Mouse (Mus musculus) T-helper 1 cell (primary cell): ENCODE data around the gene Opn4.

Source experiments
- in situ Hi-C: fragments of 300-600 bp; cut with MboI, MseI; formaldehyde crosslinking; loops from one replicate; pipeline ENCODE4 v1.15.1; 2025; ENCODE audit warnings: high pct_unique_total_duplicates

The Opn4 gene

DNA sequence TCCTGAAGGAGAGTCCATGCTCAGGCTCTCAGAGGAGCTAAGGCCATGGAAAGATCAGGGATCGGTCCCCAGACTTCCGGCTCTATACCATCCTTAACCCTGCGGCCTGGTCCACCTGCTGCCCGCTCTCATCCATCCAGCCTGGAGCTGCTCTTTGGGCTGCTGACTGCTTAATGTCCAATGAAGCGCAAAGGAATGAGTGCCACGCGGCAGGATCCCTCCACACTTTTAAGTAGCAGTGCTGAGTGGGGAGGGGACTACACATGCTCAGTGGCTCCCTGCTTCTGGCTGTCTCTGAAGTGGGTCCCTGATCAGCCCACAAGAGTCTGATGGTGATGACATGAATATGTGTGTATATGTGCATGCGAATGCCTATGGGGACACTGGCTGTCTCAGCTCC lies at the start of gene Opn4:
Gene Opn4, minus strand, starts transcription at position 202 of the 400 bp plus-strand sequence.
- in situ Hi-C loops, result no loop called here

- in situ Hi-C loops, result loop anchor here (10.0 kb wide), 1 partner anchor 387 kb away; no protein-coding TSS in a partner anchor
These were observed 48.0 kb upstream of the Opn4 start for GRCm38 (mm10) chr14:34647870-34648475.

- in situ Hi-C loops, result loop anchor here (10.0 kb wide), 1 partner anchor 391 kb away; no protein-coding TSS in a partner anchor
These were observed 44.2 kb upstream of the Opn4 start for GRCm38 (mm10) chr14:34644140-34644539.

- in situ Hi-C loops, result no loop called here
These were observed 35.8 kb upstream of the Opn4 start for GRCm38 (mm10) chr14:34635721-34636120.

DNA sequence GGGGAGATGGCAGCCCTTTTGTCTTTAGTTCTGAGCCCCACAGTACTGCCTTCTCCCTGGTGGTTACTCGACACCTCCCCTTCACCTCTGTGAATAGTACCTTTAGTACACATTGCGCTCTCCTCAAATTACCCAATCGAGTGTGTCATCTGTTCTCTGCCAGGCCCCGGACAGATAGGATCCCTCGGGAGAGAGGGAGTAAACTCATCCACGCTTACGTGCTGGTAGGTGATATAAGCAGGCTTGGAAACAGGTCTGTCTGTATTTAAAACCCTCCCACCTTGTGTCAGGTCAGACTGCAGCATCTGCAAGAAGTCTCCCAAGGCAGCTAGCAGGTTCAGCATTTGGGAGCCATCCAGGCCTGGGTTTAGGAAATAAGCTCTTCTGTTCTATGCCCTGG lies 35.2 kb upstream of the Opn4 start:
- in situ Hi-C loops, result no loop called here

DNA sequence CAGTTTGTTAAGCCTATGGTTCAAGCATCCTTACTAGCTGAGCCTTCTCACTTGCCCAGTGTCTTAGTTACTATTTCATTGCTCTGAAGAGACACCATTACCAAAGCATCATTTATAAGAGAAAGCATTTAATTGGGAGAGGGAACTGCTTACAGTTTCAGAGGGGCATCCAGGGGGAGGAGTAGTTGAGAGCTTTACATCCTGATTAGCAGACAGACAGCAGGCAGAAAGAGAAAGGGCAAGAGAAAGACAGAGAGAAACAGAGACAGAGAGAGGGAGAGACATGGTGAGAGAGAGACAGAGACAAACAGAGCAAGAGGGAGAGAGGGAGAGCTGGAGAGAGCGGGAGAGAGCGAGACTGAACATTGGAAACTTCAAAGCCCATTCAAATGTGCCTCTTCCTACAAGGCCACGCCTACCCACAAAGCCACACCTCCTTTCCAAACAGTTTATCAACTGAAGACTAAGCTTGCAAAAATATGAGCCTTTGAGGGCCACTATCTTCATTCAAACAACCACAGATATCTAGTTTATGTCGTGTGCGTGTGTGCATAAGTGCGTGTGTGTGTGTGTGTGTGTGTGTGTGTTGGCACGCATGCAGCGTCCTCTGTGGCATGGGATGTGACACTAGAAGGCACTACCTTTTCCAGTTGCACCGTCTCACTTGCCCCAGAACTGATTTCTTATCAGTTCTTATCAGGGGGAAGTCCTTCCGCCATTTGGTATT lies 32.9 kb upstream of the Opn4 start:
- in situ Hi-C loops, result no loop called here

GRCm38 (mm10) chr14:34626824-34627223 lies 26.9 kb upstream of the Opn4 start:
- in situ Hi-C loops, result loop anchor here (5.0 kb wide), 1 partner anchor 35 kb away; no protein-coding TSS in a partner anchor

GRCm38 (mm10) chr14:34623531-34624210 lies 23.7 kb upstream of the Opn4 start:
- in situ Hi-C loops, result no loop called here

DNA sequence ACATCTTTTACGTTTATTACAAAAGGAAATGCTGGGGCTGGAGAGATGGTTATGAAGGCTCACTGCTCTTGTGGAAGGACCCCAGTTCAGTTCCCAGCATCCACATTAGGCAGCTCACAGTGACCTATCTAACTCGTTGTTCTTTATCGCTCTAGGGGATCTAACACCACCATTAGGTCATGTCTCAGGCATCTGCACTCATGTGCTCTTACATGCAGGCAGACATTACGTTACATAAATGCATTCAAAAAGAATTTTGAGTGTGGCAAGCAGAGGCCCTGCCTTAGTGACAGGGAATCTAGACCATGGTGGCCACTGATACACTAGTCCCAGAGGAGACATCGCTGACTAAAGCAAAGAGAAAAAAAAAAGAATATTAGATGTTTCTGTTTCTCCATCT lies 23.1 kb upstream of the Opn4 start:
- in situ Hi-C loops, result no loop called here

DNA sequence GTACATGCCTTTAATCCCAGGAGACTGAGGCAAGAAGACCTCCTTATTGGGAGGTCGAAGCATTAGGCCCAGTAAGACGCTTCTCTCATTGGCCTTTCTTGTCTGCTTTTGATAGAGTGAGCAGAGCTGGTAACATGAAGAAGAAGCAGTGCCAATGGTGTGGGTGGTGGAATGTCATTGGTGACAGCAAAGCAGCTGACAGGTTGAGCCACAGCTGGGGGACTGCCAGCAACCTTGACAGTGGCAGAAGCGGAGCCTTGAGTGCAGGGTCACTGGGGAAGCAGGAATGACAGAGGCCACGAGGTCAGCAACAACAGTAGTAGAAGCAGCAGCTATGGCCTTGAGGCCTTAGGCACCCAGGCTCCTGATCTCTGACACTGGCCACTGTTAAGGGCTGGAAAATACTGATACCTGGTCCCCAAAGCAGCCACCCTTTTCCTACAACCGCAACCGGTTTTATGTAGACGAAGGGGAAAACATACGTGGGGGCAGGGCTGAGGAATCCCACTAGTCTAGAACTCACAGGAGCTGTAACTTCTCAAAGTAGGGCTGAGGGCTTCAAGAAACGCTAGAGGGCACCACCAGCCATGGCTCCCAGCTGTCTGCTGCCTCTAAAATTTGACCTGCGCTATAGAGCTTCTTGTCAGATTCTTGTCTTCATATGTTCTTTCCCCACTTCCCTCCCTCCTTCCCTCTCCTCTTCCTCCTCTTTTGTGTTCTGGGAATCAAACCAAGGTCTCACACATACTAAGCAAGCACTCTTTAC lies 20.9 kb upstream of the Opn4 start:
- in situ Hi-C loops, result no loop called here

GRCm38 (mm10) chr14:34618808-34619207 lies 18.9 kb upstream of the Opn4 start:
- in situ Hi-C loops, result no loop called here

DNA sequence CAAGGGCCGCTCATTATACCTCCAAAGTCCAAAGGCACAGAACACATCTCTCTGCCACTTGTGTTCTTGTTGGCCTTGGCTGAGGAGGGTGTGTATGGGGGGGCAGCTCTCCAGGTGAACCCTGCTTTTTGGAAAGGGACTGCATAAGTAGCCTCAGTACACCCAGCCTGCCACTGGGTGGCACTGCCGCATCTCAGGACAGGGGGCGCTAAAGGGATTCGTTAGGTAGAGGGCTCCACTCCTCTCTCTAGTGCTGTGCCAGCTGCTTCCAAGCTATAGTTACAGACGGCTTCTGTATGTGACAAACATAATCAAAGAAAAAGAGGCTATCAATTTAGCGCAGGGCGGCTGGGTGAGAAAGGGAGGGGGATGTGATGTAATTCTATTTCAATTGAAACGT lies 16.9 kb upstream of the Opn4 start:
- in situ Hi-C loops, result no loop called here

DNA sequence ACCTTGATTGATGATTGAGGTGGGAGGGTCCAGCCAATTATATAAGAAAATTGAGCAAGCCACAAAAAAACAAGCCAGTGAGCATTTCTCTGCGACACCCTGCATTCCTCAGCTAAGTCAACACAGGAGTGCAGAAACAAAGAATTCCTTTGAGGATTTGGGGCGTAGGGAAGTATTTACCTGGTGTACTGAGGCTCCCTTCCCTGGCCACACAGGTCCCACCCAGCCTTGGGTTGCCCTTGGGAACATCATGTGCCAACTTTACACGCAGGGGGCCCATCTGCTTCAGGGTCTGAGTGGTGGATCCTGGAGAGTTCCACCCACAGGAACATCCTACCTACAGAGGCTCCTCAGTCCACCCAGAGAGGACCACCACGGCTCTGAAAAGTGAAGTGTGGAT lies 15.7 kb upstream of the Opn4 start:
- in situ Hi-C loops, result no loop called here

- in situ Hi-C loops, result no loop called here
These were observed 15.1 kb upstream of the Opn4 start for GRCm38 (mm10) chr14:34615082-34615481.

DNA sequence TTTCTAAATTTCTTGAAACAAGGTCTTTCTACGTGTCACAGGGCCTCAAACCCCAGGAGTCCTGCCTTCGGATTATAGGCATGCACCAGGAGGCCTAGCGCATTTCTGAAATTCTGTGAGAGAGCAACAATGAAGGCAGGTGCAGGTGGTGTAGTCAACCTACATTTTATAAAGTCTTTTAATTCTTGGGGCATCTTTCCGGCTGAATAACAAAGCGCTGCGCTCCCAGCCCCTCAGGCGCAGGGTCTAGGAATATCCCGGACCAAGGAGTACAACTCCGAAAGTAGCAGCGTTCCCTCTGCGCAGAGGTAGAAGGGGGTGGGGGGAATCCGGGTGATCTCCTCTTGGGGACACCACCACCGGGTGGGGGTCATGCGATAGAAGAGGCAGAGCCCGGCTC lies 14.6 kb upstream of the Opn4 start:
- in situ Hi-C loops, result loop anchor here (5.0 kb wide), 1 partner anchor 163 kb away; no protein-coding TSS in a partner anchor

DNA sequence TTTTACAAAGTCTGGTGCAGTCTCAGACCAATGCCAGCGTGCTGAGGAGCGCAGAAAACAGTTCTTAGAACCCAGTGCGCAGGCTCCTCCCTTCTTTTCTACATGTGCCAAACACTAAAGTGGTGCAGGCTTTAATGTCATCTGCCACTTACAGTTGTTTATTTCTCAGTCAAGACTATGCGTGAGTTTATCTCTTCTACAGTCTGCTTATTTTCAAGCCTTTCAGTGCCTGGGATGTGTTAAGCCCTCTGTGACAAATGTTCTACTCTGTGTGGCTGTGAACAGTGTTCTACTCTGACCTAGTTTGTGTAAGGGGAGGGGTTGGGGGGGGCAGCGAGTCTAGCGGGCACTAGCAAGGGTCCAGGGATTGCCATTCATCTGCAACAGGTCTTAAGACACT lies 13.6 kb upstream of the Opn4 start:
- in situ Hi-C loops, result loop anchor here (5.0 kb wide), 1 partner anchor 164 kb away; no protein-coding TSS in a partner anchor

- in situ Hi-C loops, result loop anchor here (5.0 kb wide), 1 partner anchor 165 kb away; no protein-coding TSS in a partner anchor
These were observed 12.3 kb upstream of the Opn4 start for GRCm38 (mm10) chr14:34612222-34612621.

DNA sequence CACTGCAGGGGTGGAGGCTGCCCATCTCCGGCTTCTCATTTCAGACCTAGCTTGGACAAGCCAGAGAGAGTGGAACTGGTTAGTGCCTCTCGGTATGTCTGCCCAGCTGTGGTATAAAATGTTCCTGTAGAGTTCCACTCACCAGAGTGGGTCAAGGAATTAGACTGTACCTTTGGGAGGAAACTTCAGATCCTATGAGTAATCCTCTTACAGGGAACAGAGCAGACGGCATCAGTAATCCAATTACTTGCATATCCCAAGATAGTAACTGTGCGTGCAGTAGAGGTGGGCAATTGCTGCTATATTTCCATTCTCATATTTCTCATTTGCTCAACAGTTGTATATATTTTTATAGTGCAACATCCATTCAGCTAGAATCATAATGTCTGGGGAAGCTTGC lies 11.6 kb upstream of the Opn4 start:
- in situ Hi-C loops, result loop anchor here (5.0 kb wide), 1 partner anchor 166 kb away; no protein-coding TSS in a partner anchor

- in situ Hi-C loops, result no loop called here
These were observed 2.0 kb upstream of the Opn4 start for GRCm38 (mm10) chr14:34601910-34602309.

DNA sequence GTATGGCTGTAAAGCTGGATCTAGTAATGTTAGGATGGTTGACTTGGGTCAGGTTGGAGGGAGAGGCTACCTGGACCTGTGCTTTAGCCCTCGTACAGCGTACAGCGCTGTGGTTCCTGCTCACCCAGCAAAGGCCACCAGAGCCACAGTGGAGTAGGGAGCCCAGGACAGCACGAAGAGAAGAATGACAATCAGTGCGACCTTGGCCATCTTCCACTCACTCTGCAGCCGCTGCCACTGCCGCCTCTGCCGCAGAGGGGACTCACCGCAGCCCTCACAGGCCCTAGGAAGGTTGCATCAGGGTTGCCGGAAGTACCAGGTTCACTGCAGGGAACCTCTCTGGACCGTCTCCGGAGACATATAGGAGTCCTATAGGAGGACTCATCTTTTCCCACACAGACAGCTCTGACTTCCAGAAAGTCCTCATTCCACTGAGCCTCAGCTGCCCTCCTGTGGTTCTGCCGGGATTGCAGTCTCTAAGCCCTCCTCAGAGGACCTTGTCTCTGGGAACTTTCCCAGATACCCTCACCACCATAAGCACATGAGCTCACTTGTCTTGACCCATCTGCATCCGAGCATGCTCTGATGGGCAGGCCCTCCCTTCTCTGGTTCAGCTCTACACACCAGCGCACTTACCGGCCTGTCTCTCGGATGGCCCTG lies 4.2 kb downstream of the Opn4 start:
- in situ Hi-C loops, result no loop called here
